Mouse (Mus musculus): ENCODE data around the gene Usp5. TPM values are rescaled to one million over a fixed set of nuclear protein-coding genes. Genes with fewer than 3 reads are reported as not detected.

Usp5 gene
- total RNA-seq (2022) = 100 to 1,000 TPM; 181 to 196 (median 186) TPM

DNA sequence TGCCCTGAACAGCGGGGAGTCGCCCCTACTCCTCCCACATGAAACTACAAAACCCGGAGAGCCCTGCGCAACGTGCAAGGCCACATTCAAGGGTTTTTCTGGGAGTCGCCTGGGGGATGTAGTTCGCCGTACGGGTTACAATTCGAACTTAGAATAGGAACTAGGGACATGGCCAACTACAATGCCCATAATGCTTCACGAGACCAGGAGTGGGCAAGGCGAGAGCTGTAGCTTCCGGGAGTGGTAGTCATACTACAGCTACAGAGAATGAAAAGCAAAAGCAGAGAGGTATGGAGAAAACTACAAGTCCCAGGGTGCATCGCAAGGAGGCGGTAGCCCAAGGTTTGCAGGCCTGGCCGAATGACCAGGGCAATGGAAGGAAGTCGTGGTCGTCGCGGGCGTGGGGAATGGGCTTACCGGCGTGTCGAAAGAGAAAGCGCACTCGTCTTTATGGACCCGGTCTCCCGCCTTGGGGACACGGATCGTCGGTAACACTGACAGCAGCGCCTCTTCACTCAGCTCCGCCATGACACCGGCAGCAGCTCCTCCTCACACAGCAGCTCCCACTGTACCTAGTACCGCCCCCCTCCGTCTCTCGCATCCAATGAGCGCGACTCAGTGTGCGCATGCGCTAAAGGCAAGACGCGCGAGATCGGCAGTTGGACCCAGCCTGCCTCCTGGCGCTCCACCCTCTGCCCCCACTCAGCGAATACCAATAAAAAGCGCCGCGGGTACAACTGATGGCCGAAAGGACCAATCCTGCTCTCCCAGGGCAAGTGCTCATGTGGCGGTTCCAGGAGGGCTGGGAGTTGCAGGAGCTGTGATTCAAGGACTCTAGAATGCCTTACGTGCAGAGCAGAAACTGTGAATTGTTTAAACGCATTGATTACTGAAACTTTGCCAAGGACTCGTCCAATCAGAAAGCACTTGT, at the start of gene Usp5, which contains the start of gene Cdca3:
Gene Usp5, minus strand, starts transcription at position 617 of the 931 bp plus-strand sequence.
Gene Cdca3, plus strand, starts transcription at position 680 of the 931 bp plus-strand sequence.
- peak; percentile 99 for DNase-seq (ENCODE audit: low spot score in 2 of 2)

DNA sequence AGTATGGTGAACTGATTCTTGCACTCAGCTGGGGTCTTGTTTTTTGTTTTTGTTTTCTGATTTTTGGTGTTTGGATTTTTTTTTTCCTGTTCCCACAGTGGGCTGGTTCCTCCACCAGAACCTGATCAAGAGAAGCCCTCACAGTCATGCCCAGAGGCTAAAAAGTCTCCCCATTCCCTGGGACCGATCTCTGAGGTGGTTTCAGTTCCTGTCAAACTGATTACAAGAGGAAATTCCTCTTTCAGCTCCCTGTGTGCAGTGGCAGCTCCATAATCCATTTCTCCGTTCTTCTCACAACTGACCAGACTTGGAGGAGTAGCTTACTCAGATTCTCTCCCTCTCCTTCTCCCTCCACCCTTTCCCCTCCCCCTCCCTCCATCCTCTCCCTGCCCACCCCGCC, 45.1 kb upstream of the Usp5 start:
- no peak for DNase-seq (ENCODE audit: low spot score in 2 of 2)

DNA sequence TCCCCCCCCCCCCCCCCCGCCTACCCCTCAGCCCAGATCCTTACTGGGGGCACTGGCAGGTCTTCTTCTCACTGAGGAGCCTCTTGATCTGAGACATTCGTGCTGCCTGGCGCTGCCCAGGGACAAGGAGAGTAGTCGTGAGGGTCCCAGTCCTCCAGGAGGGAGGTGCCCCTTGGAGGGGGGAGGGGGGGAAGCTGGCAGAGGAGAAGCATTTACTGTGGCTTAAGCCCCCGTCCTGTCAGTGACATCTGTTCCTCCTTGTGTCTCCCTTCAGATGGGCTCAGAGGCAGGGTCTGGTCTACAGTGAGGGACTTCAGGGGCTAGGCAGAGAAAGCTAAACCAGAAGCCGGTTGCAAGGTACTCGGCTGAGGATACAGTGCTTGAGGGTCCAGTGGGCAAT, 37.3 kb upstream of the Usp5 start:
- no peak for DNase-seq (ENCODE audit: low spot score in 2 of 2)

DNA sequence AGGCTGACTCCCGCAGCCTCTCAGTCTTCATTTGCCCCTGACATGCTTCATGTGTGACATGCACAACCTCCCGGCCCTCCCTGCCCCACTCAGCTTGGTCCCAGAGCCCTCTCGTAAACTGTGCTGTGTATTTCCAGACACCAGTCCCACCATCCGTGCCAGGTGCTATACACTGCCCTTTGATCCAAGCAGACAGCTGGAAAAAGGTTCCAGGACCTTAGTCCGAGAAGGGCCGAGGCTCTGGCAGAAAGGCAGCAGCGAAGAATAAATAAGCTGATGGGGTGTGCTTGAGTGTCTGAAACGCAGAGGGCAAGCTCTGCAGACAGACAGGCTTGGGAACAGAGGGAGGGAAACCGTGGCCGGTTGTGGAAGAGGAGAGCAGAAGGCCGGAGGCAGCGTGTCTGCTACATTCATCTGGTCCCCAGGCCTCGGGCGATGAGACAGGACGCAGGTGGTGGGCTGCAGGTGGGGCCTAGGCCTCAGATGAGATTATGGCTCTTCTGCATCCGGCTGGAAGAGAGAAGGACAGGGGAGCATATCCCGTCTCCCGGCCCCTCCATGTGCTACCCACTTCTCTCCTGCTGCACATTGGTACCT, 36.6 kb upstream of the Usp5 start:
- DNase-seq (ENCODE audit: low spot score in 2 of 2) = no peak

DNA sequence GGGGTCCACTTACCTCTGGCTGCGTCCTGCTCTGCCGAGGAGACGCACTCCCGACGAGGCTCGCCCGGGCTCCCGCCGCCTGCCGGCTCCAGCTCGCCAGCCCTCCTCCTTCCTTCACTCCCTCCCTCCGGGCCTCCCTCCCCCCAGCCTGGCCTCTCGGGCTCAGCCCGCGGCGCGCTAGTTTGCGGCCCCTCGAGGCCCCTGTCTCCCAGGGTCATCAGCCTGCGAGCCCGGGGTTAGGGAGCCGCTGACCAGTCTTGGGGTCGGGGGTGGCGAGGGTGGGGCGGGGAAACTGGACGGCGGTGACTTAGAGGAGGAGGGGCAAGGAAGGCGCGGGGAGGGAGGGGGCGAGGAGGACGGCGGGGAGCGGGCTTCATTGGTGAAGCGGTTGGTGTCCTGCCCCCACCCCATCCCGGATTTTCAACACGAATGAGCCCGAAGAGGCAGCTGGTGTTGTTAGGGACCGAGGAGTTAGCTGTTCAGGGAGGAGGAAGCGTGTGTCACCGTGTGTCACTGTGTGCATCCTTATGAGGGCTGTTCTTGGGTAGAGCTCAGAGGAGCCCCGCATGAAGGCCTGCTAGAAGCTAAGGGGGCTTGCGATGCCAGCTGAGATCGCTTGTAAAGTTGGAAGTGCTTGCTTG, 34.5 kb upstream of the Usp5 start, which contains the start of gene Gpr162:
Gene Gpr162, minus strand, starts transcription at position 326 of the 641 bp plus-strand sequence.
- DNase-seq (ENCODE audit: low spot score in 2 of 2) = peak; percentile 71 to 74

DNA sequence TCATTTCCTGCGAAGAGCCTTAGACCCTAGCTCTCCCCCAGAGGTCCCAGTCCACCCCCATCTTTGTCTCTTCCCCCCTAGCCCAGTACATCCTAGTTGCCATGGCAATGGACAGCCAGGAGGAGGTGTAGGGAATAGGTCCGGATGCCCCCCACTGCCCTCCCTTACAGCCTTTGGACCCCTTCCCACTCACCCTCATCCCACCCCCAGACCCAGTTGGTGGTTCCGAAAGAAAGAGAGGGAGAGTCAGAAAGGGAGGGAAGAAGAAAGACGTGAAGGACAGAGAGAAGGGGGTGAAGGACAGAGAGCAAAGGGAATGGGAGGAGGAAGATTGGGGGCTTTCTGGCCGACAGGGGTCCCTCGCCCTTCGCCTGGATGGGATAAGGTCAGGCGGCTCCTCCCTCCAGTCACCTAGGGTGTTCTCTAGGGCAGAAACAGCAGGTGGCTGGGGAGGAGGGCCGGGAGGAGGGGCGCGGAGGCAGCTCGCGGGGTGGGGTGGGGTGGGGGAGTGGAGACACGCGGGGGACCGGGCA, 33.9 kb upstream of the Usp5 start:
- no peak for DNase-seq (ENCODE audit: low spot score in 2 of 2)

DNA sequence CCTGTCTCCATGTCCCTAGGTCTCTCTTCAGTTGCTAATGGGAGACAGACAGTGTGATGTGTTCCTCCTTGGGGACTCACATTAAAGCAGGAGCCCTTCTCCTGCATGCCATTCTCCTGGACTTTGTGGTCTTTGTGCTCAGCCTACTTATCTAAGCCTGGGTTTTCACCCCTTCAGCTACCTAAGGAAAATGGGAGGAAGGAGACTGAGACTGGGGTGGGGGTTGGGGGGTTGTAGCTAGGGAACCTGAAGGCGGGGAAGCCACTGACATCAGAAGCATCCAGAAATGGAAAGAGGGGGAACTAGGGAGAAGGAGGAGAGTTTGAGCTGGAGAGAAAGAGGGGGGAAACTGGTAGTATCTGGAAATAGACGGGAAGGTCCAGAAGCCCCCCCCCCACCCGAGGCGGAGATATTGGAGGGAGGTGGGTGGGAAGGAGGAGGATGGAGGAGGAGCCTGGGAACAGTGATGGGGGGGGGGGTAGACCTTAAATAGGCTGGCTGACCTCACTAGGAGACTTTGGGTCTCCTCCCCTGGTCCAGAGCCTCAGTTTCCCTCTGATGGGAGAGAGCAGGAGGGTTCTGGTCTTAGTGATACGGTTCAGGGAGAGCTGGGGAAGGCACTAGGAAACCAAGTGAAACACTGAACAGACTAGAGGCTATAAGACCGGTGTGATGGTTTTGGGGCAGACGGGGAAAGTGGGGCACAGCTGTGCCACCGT, 33.3 kb upstream of the Usp5 start:
- DNase-seq (ENCODE audit: low spot score in 2 of 2) = no peak

DNA sequence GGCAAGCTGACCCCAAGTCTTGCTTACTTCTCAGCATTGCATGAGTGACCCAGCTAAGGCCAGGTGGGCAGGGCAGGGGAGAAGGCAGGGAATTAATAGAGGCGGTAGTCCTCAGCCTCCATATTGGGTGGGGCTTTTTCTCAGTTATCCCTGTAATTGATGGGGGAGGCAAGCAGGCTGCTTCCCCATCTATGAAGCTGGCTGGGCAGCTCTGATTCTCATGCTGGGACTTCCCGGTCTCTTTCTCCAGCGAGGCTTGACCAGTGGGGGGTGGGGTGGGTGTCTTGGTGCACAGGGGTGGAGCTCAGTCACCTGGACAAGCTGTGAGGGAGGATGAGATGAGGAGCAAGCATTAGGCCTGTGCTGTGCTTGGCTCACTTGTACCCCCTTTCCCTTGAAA, 32.5 kb upstream of the Usp5 start:
- no peak for DNase-seq (ENCODE audit: low spot score in 2 of 2)

DNA sequence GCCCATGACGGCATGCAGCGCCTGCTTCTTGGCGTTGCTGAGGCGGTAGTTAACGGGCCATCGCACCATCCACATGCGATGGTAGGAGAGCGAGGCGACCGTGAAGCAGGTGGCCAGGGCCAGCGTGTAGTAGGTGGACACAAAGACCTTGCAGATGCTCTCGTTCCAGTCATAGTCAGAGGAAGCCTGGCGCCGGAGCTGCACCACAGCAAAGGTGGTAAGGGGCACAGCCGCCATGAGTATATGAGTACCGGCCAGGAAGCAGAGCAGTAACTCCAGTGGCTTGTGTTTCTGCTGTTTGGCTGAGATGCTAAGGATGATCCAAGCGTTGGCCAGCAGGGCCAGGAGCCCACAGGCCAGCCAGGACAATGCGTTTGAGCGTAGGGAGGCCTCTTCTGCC, 32.0 kb upstream of the Usp5 start:
- DNase-seq (ENCODE audit: low spot score in 2 of 2) = no peak

DNA sequence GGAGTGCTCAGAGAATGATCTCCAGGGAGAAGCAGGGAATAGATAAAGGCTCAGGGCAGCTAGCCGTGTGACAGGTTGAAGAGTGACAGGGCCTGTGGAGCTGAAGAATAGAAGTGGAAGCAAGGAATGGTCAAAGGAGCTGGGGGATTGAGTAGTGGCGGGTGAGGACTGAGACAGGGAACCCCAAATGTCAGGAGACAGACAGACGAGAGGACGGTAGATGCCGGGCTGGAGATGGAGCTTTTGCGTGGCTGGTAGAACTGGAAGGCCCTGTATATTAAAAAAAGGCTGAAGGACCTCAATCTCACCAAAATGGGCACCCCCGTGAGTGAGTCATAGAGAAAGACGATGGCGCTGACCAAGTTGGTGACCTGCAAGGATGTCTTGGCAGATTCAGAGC, 31.2 kb upstream of the Usp5 start:
- no peak for DNase-seq (ENCODE audit: low spot score in 2 of 2)

DNA sequence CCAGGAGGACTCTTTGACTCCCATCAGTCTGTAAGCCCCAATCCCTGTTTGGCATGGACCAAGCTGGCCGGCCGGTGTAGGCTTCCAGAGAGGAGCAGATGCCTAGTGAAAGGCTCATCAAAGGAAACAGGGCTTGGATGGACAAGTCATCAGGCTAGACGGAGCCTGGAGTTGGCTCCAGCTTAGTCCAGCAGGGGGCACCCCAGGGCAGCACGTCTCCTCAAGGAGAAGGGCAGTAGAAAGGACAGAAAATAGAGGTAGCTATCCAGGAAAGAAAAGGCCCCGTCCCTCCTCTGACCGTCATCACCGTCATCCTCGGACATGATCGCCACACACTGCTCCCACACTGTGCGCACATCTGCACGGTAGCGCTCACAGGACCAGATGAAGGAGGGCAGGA, 30.4 kb upstream of the Usp5 start:
- peak; percentile 84 to 89 for DNase-seq (ENCODE audit: low spot score in 2 of 2)

DNA sequence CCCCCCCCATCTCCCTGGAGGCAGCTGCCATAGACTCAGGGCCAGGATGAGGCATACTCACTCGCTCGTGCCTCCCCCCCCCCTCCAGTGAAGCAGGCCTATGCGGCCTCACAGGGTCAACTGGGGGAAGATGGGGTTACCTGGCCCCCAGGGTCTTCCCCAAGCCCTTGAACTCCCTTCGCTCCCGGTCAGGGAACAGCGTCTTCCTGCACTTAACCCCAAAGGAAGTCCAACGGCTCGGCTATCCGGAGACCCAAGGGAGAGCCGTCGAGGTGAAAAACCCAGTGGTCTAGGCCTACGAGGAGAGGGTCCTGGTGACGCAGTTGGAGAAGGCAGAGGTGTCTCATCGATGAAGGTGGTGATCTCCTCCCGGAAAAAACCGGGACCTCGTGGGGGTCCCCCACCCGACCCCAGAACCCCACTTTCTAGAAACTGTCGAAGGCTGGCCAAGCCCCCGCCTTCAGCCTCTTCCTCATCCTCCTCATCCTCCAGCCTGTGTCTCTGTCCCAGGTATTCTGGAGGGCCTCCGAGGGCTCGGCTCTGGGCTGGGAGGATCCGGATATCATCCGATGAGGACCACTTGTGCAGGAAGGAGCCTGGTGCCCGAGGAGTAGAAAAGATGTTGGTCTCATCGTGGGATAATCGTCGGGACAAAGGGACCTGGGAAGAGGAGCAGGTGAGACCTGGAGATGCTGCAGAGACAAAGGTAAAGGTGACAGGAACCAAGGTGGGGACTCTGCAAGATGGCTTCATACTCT, 29.5 kb upstream of the Usp5 start:
- DNase-seq (ENCODE audit: low spot score in 2 of 2) = no peak

DNA sequence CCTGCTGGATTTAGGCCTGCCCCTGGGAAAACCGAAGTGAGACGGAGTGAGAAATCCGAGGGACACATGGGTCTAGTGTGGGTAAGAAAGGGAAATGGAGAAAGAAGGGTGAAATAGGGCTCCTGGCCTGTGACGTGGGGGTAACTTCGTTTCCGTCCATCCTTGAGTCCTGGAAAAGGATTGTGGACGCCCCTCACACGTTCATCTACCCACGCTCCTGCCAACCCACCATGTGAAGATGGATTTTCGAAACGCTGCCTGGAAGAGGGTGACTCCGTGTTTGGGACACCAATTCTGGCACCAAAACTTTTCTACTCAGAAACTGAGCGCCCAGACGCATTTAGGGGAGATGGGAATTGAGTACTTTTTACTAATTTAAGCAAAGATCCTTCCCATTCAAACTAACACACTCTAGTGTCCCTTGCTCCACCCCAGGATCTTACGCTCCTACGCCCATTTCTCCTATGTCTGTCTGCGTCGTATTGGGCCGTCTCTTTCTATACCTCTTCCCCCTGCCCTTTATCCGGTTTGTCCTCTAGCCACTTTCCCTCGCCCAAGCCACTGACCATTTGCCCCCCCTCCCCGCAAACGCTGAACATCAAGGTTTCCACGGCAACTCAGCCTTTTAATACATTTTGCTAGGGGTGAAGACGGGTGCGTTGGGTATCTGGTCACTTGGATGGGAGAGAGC, 28.7 kb upstream of the Usp5 start:
- no peak for DNase-seq (ENCODE audit: low spot score in 2 of 2)

DNA sequence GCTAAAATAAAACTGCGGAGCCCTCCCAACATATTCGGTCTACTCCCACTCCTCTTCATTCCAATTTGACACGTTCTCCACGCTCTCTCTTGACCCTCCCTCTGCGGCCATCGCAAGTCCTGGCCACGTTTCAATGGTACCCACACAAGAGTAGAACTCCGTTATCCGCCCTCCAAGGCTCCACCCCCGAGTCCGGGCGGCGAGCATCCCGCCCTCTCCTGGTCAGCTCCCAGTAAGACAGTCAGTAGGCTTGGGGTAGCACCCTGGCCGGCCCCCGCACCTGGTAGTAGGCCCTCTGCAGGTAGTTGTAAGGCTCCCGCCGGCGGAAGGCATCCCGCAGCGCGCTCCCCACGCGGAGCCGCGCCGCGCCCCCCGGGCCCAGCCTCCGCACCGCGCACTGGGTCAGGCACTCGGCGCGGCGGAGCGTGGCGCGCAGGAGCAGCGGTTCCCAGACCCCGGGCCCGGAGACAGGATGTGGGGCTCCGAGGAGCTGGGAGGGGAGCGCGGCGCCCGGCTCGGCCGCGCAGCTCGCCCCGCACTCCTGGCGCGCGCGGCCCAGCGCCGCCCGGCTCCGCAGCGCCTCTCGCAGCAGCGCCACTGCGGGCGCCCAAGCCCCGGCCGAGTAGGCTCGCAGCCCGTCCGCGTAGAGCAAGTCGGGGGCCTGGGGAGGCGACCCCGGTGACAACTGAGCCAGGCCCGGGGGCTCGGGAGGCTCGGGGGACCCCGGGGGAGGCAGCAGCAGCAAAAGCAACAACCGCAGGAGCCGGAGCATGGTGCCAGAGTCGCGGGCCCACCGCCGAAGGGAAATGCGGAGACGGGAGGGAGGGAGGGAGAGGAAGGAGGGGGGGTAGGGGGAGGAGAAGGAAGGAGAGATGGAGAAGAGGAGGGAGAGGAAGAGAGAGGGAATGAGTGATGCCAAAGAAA, 27.9 kb upstream of the Usp5 start, which contains the start of gene P3h3:
Gene P3h3, minus strand, starts transcription at position 837 of the 924 bp plus-strand sequence.
- peak; percentile 81 to 84 for DNase-seq (ENCODE audit: low spot score in 2 of 2)

DNA sequence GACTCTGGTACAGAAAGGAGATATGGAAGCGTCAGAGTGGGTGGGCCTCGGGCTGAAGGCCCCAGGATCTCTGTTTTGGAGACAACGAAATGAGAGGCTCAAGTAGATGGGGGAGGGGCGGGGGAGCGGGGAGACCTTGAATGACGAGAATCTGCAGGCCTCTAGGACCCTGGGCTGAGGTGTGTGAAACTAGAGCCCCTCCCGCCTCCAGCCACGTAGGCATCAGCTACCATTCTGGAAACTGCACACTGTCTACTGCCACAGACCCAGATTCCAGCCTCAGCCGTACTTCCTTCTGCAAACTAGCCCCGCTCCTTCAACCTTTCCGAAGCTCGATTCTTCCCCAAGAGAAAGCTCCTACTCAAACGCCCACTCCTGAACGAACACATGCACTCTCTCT, 27.0 kb upstream of the Usp5 start:
- peak in 1 of 2 experiments; percentile 43 for DNase-seq (ENCODE audit: low spot score in 2 of 2)

DNA sequence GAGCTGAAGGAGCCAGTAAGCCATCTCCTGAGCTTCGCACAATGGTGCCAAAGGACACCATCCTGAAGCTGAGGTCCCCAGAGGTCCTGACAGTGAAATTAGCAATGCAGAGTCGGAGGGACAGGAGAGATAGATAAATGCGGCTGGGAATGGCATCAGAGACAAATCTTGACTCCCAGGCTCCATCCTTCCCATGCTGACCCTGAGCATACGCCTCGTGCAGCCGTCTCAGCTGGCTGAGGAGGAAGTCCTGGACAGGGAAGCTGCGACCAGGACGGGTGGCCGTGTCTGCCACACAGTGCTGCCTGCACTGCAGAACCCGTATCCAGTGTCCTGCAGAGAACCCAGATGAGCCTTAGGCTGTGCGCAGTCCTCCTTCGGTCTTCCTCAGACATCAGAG, 25.4 kb upstream of the Usp5 start:
- DNase-seq (ENCODE audit: low spot score in 2 of 2) = no peak

DNA sequence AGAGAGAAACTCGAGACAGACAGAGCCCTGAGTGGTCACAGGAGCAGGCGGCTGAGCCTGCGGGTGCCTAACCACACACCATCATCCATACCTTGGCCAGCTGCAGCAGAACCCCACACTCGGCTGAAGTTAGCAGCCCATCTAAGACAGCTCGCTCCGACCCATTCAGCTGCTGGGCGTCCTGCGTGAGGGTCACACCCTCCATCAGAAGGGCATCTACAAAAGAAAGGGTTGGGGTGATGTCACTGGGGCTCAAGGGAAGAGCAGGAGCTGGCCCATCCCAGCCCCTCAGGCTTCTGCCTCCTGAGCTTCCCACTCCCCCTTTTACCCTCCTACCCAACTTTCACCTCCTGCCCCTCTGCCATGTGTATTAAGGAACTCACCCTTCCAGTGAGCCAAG, 21.3 kb upstream of the Usp5 start:
- no peak for DNase-seq (ENCODE audit: low spot score in 2 of 2)

DNA sequence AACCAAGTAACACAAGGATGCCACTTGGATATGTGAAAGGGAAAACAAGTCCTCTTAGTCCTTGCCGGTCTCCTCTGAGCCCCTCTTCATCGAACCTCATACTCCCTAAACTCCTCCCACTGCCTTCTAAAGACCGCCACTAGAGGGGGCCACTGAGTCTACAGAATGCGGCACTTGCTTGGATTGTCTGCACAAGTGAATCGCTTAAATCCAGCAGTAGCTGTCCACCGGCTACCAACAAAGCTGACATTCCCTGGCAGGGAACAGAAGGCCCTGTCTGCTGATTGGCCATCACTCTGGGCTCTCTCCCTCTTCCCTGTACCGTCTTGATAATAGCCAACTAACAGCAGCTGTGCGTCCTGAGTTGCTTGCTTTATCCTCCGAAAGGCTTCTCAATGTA, 18.0 kb upstream of the Usp5 start:
- peak; percentile 84 to 95 for DNase-seq (ENCODE audit: low spot score in 2 of 2)

Measured in layer of hippocampus, adult 8-10 months (tissue).